Mouse (Mus musculus) intestine, postnatal 0 days (tissue): ENCODE measurements around the gene Smoc2. TPM values are rescaled to one million over a fixed set of nuclear protein-coding genes. Genes with fewer than 3 reads are reported as not detected.

Source experiments
- ATAC-seq: fragments of 200-750 bp; cut with Nextera tagmentation; 2 replicates; pipeline ENCODE4 v1.8.0; 2017; ENCODE audit warnings: mild to moderate bottlenecking, moderate TSS enrichment, moderate library complexity
- H3K27ac ChIP-seq: fragments of 300-500 bp; sonication (generic); 2 replicates; pipeline ENCODE4 v1.5.1; 2014; ENCODE audit warnings: mild to moderate bottlenecking, low read depth, low read length, moderate library complexity
- H3K27me3 ChIP-seq: fragments of 300-500 bp; sonication (generic); replicated peaks from 2 replicates; pipeline ENCODE4 v1.6.1; 2014; ENCODE audit warnings: low read length, mixed read lengths; ENCODE audit not compliant: control insufficient read depth, insufficient read depth
- H3K36me3 ChIP-seq: fragments of 300-500 bp; sonication (generic); 2 replicates; pipeline ENCODE4 v1.6.1; 2014; ENCODE audit warnings: mild to moderate bottlenecking, moderate library complexity; ENCODE audit not compliant: control insufficient read depth, insufficient read depth
- H3K4me1 ChIP-seq: fragments of 300-500 bp; sonication (generic); replicated peaks from 2 replicates; pipeline ENCODE4 v1.6.1; 2014; ENCODE audit warnings: antibody characterized with exemption, low read length, mixed read lengths; ENCODE audit not compliant: control insufficient read depth, insufficient read depth
- H3K4me2 ChIP-seq: fragments of 300-500 bp; sonication (generic); replicated peaks from 2 replicates; pipeline ENCODE4 v1.6.1; 2014; ENCODE audit warnings: low read depth, mild to moderate bottlenecking, moderate library complexity
- H3K4me3 ChIP-seq: fragments of 300-500 bp; sonication (generic); 2 replicates; pipeline ENCODE4 v1.5.1; 2014; ENCODE audit warnings: low read depth, low read length
- H3K9ac ChIP-seq: fragments of 300-500 bp; sonication (generic); 2 replicates; pipeline ENCODE4 v1.6.1; 2014; ENCODE audit warnings: mild to moderate bottlenecking, low read depth, low read length
- H3K9me3 ChIP-seq: fragments of 300-500 bp; sonication (generic); 2 replicates; pipeline ENCODE4 v1.6.1; 2016; ENCODE audit warnings: mixed run types; ENCODE audit not compliant: control insufficient read depth
- CTCF ChIP-seq: sonication (generic); IDR thresholded peaks from 2 replicates; pipeline ENCODE4 v1.5.1; 2016; ENCODE audit warnings: low read depth, mild to moderate bottlenecking, control low read depth, antibody characterized with exemption, moderate library complexity
- WGBS: fragments of 180-500 bp; shearing (Covaris S2); extraction: QIAGEN DNeasy Blood & Tissue Kit; methylation state at CpG from one replicate; pipeline ENCODE4 v1.1.7; 2014; 5-methylcytosine and 5-hydroxymethylcytosine counted together
- polyA plus RNA-seq: library from polyadenylated mRNA; unstranded; fragments of >200 nt; fragmentation: Nextera tagmentation; extraction: Ambion mirVana; gene quantifications from 2 replicates; pipeline ENCODE4 v1.2.1, GENCODE M21; 2015

Smoc2 gene
- polyA plus RNA-seq, 1 experiment from 2014 or later = 62.7 TPM

DNA sequence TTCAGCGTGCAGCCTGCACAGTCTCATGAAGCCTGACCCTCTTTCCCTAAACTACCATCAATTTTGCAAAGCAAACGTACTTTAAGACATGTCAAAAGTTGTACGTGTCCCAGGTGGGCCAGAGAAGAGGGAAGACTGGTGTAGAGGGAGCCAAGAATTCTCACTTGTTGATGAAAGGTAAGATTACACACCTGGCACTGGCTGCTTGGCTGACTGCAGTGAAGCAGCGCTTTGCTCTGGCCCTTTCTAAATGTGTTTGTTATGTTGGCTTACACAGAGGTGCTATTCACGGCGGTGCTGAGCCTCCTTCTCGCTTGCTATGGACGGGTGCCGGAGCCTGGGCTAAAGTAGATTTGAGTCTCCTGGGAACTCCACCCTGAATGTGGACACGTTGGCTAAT lies 17.1 kb upstream of the Smoc2 start:
- H3K36me3 ChIP-seq = no peaks in the 10 kb centered on the region
- no peaks in the 10 kb centered on the region for H3K27me3 ChIP-seq
- WGBS = 68% methylated on average over 10 of the region's 10 CpGs
- H3K4me3 ChIP-seq = no peak overlapping the region
- H3K4me2 ChIP-seq = no peak overlapping the region
- no peak for ATAC-seq
- no peak overlapping the region for H3K9ac ChIP-seq
- no peak for TF ChIP-seq CTCF
- no peaks in the 10 kb centered on the region for H3K9me3 ChIP-seq
- H3K27ac ChIP-seq = no peak overlapping the region
- no peaks in the 10 kb centered on the region for H3K4me1 ChIP-seq

DNA sequence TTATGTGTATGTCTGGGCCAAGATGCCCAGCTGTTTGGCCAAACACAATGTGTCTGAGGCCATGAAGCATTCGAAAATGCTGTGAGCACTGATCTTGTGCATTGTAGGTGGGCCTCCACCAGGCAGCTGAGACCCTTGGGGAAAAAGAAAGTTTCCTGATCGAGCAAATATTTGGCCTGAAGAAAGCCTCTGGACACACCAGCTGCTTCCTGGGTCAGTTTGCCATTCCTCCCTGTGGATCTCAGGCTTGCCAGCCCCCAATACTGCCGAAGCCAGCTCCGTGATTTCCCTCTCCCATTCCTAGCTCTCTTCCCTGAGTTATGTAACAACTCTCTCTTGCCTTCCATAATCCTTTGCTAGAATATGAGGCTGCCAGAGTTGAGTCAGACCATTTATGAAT lies 11.3 kb upstream of the Smoc2 start:
- Histone ChIP-seq H3K27ac (no peak overlapping the region), H3K36me3 (no peaks in the 10 kb centered on the region), H3K4me3 (no peak overlapping the region), H3K4me2 (no peak overlapping the region), H3K9me3 (no peaks in the 10 kb centered on the region), H3K9ac (no peak overlapping the region), H3K27me3 (no peaks in the 10 kb centered on the region), H3K4me1 (no peaks in the 10 kb centered on the region)
- 71% methylated on average over 4 of the region's 4 CpGs for WGBS
- no peak for ATAC-seq
- no peak for TF ChIP-seq CTCF

DNA sequence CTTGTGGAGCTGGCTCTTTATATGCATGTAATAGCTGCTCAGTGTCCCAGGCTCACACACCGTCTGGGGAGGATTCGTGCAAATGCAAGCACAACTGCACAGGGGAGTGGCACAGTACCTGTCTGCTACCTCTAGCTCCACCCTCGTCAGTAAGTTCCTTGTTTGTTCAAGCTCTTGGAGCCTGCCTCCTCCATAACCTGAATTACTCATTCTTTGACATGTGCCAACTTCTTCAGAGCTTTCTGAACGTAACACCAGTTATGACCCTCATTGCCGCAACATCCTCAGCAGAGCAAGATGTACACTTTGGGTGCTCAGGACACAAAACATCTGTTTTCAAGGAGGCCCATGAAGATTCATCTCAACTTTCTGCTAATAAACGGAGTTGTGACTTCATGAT lies 5.9 kb upstream of the Smoc2 start:
- Histone ChIP-seq H3K4me2 (no peak overlapping the region), H3K27ac (no peak overlapping the region), H3K27me3 (0 out of 2 replicates have a peak, but pooled peaks cover 2% of the 10 kb centered on the region), H3K4me1 (no peaks in the 10 kb centered on the region), H3K9me3 (no peaks in the 10 kb centered on the region), H3K4me3 (no peak overlapping the region), H3K9ac (no peak overlapping the region), H3K36me3 (no peaks in the 10 kb centered on the region)
- 40% methylated on average over 6 of the region's 6 CpGs for WGBS
- peak; percentile 78 for ATAC-seq
- TF ChIP-seq CTCF = no peak

DNA sequence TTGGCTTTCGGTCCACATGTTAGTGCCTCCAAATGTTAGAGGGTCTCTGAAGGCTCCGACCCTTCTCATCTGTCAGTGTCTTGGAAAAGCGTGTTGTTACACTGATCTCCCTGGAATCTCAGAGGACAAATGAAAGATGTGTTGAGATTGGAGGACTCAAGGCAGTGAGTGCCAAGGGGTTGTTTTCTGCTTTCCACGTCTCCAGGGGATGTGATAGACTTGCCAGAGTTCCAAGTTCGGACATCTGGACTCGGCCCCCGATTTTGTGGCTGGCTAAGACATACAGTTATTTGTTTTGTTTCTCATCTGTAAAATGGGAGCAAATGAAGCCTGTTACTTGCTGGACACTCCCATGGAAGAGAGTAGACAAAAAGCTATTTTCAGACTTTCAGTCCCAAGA lies 2.0 kb upstream of the Smoc2 start:
- no peak overlapping the region for H3K27ac ChIP-seq
- H3K4me2 ChIP-seq = no peak overlapping the region
- H3K36me3 ChIP-seq = no peaks in the 10 kb centered on the region
- WGBS = 90% methylated on average over 7 of the region's 7 CpGs
- TF ChIP-seq CTCF = no peak
- H3K4me3 ChIP-seq = no peak overlapping the region
- no peaks in the 10 kb centered on the region for H3K4me1 ChIP-seq
- H3K9ac ChIP-seq = no peak overlapping the region
- H3K9me3 ChIP-seq = no peaks in the 10 kb centered on the region
- H3K27me3 ChIP-seq = peaks cover 21% of the 10 kb centered on the region
- ATAC-seq = no peak

DNA sequence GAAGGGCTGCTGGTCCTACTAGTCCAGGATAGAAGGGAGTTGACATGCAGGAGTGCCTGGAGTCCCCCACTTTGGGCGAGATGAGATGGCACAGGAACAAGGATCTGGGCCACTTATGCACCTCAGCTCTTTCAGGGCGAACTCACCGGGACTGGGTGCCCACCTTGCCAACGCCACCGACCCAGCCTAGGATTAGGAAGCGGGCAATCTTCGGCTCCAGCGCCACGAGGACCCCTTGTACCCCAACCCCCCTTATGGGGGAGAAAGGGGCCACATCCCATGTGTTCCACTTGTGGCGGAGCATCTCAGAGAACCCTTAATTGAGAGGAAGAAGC lies 627 bp downstream of the Smoc2 start:
- no peak; the same call in 1 of the 2 replicates for ATAC-seq
- Histone ChIP-seq H3K36me3 (no peaks in the 10 kb centered on the region), H3K4me2 (peak overlapping the region; percentile 83), H3K27ac (no peak overlapping the region), H3K9me3 (no peaks in the 10 kb centered on the region), H3K9ac (peak overlapping the region; percentile 31; the same call in 1 of the 2 replicates), H3K27me3 (peaks cover 21% of the 10 kb centered on the region), H3K4me1 (no peaks in the 10 kb centered on the region), H3K4me3 (peak overlapping the region; percentile 55)
- no peak for TF ChIP-seq CTCF
- 2% methylated on average over 10 of the region's 10 CpGs for WGBS

DNA sequence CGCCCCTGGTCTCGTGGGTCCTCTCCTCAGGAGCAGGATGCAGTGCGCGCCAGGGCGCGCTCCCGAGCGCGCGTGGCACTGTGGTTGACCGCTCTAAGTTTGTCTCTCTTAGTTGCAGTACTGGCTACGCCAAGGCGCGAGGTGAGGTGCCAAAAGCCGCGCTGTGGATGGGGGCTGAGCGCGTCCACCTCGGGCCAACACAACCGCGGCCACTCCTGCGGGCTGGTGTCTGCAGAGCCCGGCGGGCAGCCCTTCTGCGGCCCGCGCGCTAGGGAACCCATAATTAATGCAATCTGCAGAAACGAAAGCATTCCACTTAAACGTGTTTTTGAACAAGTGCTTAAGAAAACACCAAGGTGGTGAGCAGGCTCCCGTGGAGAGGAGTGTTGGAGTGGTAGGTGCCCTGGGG lies 1.1 kb downstream of the Smoc2 start:
- TF ChIP-seq CTCF = no peak
- peak overlapping the region; percentile 55 for H3K4me3 ChIP-seq
- 0 out of 2 replicates have a peak overlapping the region, but pooled peaks have one; percentile 3 for H3K9ac ChIP-seq
- H3K27ac ChIP-seq = no peak overlapping the region
- under 1% methylated on average over 31 of the region's 31 CpGs for WGBS
- peaks cover 21% of the 10 kb centered on the region for H3K27me3 ChIP-seq
- H3K36me3 ChIP-seq = no peaks in the 10 kb centered on the region
- no peaks in the 10 kb centered on the region for H3K9me3 ChIP-seq
- ATAC-seq = no peak
- H3K4me2 ChIP-seq = peak overlapping the region; percentile 83
- H3K4me1 ChIP-seq = no peaks in the 10 kb centered on the region
